Mouse (Mus musculus) kidney, postnatal 25 days (tissue): ENCODE measurements around the gene Gls2.
A peak's percentile ranks its signal among the peaks of the same experiment; 100 is the strongest.
"Not testable (repeated sequence)": the region's sequence is repeated elsewhere in the genome, so short reads cannot be mapped to it uniquely, and the experiment has no call there.

Experiments
- DNase-seq, 2 experiments: peaks; one replicate each; pipeline ENCODE4 v3.0.0; 2021; ENCODE audit warnings: mixed read lengths in 2 of 2

Gene Gls2

GRCm38 (mm10) chr10:128194551-128195461 lies 549 bp downstream of the Gls2 start:
- DNase-seq: peak; percentile 6 to 48

GRCm38 (mm10) chr10:128201856-128202255 lies 7.6 kb downstream of the Gls2 start:
- no peak for DNase-seq

DNA sequence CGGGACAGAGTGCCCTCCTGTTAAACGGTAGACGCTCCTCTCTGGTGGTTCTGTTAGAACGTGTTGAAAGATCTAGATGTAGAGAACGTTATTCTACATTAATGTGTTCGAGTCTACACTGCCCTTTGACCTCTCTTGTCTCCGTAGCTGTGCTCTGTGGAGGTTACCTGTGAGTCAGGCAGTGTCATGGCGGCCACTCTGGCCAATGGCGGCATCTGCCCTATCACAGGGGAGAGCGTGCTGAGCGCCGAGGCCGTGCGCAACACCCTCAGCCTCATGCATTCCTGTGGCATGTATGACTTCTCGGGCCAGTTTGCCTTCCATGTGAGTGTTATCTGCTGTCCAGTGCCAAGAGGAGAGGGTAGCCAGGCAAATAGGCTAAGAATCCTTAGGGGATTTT lies 10.7 kb downstream of the Gls2 start:
- no peak for DNase-seq

DNA sequence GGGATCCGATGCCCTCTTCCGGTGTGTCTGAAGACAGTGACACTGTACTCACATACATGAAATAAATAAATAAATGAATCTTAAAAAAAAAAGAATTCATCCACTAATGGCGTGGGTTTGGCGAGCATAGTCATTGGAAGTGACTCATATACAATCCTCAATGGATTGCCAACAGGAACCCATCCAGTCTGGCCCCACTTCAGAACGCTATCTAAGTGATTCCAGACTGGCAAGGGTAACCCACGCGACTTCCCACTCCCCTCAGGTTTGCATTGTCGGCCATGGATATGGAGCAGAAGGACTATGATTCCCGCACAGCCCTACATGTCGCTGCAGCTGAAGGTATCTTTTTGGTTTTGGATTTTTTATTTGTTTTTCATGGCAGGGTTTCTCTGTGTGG lies 14.1 kb downstream of the Gls2 start:
- no peak for DNase-seq

DNA sequence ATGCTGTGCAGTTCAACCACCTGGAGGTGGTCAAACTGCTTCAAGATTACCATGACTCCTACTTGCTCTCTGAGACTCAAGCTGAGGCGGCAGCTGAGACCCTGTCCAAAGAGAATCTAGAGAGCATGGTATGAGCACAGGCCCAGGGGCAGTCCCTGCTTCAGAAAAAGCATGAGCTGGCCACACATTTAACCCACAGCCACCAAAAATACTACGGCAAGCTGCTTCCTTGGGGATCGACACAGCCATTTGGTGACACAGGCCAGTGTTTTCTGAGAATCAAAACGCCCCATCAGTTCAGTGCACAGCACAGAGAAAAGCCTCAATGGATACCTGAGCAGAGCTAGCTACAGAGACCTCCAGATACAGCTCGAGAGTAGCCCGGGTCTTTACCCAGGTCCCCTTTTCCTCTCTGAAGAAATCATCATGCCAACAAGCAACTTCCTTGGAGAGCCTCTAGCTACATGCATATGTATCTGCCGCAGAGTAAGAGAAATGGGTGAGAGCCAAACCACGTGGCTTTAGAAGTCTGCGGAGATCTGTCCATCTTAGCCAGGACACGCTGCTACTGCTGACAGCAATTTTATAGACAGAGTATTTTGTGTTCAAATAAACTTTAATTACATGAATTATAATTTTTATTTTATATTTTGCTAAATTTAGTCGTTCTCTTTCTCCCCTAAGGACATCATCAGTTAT lies 15.2 kb downstream of the Gls2 start:
- DNase-seq: no peak

GRCm38 (mm10) chr10:128210131-128210530 lies 15.9 kb downstream of the Gls2 start:
- DNase-seq: no peak

- peak in 1 of 2 experiments; percentile 11 for DNase-seq
Observed at GRCm38 (mm10) chr10:128210954-128211353, 16.7 kb downstream of the Gls2 start.

DNA sequence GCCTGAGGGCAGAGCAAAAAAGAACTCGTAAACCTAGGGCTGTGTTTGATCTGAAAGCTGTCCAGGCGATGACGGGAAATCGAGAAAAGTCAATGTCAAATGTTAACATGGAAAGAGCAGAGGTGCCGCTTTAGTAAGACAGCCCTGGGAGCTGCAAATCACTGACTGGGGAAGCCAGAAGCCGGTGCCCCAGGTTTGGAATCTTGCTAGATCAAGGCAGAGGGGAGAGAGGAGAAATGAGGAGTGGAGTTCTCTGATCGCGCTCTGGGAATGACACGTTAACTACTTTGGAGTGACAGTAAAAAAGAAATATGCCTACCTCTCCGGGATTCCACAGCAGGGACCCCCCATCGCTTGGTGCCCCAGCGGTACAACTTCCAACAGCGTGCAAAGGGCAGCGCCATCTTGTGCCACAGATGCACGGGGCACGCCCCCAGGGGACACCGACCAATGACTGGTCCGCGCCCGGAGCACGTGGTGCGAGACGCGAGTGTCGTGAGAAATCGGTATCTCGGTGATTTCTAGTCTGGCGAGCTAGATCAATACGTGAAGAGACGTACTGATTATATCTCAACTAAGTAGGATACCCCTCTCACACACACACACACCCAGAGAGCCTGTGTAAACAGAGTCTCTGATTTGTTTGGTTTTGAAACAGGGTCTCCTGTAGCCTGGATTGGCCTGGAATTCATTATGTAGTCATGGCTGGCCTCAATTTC lies 17.3 kb downstream of the Gls2 start, which contains the start of gene Spryd4:
Gene Spryd4, minus strand, starts transcription at position 418 of the 719 bp plus-strand sequence.
- DNase-seq: peak; percentile 95 to 96

DNA sequence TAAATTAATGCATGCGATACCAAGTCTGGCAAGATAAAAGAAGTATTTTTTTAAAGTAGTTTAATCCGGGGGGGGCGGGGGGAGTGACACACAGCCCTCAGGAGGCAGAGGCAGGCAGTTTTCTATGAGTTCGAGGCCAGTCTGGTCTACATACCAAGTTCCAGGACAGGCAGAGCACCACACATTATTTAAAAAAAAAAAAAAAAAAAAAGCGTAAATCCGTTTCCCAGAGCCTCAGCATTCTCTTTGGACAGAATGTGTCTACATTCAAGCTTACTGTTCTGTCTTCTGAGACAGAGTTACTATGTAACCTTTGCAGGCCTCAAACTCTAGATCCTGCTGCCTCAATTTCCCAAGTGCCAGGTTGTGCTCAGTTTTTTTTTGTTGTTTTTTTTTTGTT lies 17.9 kb downstream of the Gls2 start:
- DNase-seq: no peak

DNA sequence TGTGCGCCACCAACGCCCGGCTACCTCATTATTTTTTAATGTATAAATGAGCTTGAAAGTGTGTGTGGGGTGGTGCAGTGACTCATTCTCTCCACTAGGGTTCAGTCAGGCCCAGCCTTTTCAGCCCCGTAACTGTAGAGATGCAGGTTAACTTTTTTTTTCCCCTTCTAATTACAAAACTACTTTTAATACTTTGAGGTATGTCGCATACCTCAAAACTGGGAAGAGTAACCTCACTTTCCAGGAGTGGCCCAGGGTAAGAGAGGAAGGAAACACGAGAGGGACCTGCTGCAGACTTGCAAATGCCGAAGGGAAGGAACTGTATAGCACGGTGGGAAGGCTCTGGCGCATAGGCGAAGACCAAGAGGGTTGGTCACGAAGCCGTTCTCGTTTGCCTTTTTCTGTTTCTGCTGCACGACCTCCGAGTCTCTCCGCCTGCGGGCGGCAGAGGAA lies 18.6 kb downstream of the Gls2 start:
- DNase-seq: peak; percentile 78 to 85

DNA sequence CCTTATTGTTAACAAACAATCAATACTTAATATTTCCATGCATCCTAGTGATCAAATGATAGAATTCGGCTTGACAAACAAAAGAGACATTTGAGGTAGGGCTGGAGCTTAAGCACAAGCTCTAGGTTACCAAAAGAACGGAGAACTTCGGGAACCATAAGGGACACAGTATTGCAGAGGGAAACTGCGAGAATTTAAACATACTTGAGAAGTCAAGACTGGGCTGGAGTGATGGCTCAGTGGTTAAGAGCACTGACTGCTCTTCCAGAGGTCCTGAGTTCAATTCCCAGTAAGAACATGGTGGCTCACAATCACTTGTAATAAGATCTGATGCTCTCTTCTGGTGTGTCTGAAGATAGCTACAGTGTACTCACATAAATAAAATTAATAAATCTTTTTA lies 19.9 kb downstream of the Gls2 start:
- DNase-seq: not testable (repeated sequence)

DNA sequence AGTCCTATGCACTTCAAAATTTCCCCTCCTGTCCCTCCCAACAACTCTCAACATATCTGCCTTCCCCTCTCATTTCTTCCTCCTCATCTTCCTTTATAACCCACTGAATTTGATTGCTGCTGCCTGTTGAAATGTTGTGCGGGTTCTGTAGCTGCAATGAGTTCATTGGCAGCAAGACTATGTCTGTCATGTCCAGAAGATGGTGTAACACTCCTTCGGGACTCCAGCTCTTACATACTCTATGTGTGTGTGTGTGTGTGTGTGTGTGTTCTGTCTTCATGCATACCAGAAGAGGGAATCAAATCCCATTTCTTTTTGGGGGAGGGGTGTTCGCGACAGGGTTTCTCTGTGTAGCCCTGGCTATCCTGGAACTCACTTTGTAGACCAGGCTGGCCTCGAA lies 20.7 kb downstream of the Gls2 start:
- DNase-seq: no peak

GRCm38 (mm10) chr10:128218387-128219117 lies 24.3 kb downstream of the Gls2 start:
- no peak for DNase-seq

DNA sequence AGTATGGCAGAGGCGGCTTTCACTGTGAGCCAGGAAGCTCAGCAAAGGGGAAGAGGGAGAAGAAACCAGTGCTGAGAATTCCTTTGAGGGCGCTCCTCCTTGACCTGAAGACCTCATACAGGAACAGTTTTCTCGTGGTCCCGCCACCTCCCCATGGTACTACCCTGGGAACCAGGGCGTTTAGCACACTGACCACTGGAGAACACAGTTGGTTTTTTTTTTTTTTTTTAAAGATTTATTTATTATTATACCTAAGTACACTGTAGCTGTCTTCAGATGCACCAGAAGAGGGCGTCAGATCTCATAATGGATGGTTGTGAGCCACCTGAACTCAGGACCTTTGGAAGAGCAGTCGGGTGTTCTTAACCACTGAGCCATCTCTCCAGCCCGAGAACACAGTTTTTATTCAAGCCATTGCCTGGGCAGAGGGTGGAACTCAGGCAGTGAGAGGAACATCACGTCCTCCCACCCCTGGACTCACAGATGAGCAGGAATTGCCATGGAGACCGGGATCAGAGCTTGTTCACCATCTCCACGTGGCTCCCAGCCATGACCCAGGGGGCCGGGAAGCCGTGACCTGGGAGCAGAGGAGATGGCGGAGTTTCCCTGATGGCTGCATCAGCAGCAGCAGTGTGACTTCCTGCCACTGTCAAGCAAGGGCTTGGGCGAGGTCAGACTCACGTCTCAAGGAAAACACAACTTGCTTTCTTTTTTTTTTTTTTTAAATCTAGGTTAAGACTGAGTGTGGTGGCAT lies 27.5 kb downstream of the Gls2 start:
- peak; percentile 24 to 57 for DNase-seq

- no peak for DNase-seq
Observed at GRCm38 (mm10) chr10:128225064-128225463, 30.8 kb downstream of the Gls2 start.

- no peak for DNase-seq
Observed at GRCm38 (mm10) chr10:128225538-128225937, 31.3 kb downstream of the Gls2 start, which contains the start of gene Mip. Gene Mip, plus strand, starts transcription at chr10:128225838.

- no peak for DNase-seq
Observed at GRCm38 (mm10) chr10:128227592-128227991, 33.3 kb downstream of the Gls2 start.

DNA sequence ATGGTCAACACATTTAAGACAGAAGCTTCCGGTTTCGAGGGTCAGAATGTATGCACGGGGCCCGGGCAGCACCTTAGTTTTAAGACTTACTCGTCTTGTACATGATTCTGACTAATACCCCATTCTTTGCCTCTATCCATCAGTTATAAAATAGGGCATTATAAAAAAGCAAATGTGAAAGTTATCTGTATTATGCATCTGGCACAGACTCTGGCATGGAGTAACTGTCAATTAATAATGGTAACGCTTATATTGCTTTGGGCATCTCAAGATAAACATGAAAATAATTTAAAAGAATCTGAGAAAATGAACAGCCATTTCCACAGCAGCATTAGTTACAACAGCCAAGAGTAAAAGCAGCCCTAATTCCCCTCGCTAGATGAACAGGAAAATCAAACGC lies 33.8 kb downstream of the Gls2 start:
- no peak for DNase-seq

DNA sequence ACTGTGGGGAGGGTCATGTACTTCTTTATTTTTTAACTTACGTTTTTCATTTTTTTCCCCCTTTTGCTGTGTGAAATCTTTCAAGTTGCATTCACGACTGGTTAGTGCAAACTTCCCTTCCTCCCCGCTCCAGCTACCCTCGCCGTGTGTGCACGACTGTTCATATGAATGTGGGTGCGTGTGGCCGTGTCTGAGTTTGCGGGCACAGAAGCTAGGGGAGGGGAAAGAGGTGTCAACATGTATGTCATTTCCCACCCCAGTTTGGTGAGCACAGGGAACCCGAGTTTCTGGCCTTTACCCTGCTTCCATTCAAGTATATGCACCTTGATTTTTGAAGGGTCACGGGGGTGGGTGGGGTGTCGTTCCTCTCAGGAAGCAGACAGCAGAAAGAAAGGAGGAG lies 36.3 kb downstream of the Gls2 start:
- no peak for DNase-seq

- no peak for DNase-seq
Observed at GRCm38 (mm10) chr10:128231146-128231545, 36.9 kb downstream of the Gls2 start.

- peak; percentile 87 to 92 for DNase-seq
Observed at GRCm38 (mm10) chr10:128231697-128232419, 37.6 kb downstream of the Gls2 start, which contains the start of gene Timeless. Gene Timeless, plus strand, starts transcription at chr10:128232065.
